Mouse (Mus musculus) layer of hippocampus, postnatal 36 days (tissue): ENCODE measurements around the gene Tgif1. TPM values are rescaled to one million over a fixed set of nuclear protein-coding genes. Genes with fewer than 3 reads are reported as not detected.
A peak's percentile ranks its signal among the peaks of the same experiment; 100 is the strongest.

Experiments used
- DNase-seq, 2 experiments: peaks; one replicate each; pipeline ENCODE4 v3.0.0; 2022
- microRNA-seq, 2 experiments: library from miRNA; unstranded; fragments of <30 nt; microRNA quantifications; one replicate each; pipeline ENCODE4 v1.2.0; 2021
- total RNA-seq, 2 experiments: library from RNA; stranded (reverse); gene quantifications; 2 replicates each; pipeline ENCODE4 v1.2.3; 2021

Gene Tgif1
- total RNA-seq, 2 experiments from 2014 or later, result 1.9 to 2.0 TPM

GRCm38 (mm10) chr17:70802022-70802421 is 51.3 kb downstream of the Tgif1 start:
- no peak for DNase-seq

DNA sequence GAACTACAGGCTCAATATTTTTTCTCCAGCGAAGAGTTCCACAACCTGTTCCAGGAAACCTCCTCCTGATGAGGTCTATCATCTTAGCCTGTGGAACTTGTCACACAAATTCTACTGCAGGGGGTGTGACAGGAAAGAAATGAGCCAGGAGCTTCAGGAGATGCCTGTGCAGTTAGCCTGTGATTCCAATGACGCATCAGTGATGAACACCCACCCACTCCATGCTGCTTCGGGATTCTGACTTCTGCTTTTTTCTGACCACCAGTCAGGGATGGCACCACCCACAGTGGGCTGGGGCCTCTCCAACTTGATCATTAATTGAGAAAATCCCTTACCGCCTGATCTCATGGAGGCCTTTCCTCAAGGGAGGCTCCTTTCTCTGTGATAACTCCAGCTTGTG is 54.1 kb downstream of the Tgif1 start:
- DNase-seq, result peak in 1 of 2 experiments; percentile 19

DNA sequence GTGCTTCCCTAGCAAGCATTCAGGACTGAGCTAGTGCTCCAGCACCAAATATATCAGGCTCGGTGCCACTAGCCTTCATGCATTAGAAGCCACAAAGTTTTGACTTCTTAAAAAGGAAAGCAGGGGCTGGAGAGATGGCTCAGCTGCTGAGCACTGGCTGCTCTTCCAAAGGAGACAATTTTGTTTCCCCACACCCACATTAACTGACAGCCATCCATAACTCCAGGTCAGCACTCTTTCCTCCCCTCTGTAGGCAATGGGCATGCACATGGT is 55.6 kb downstream of the Tgif1 start:
- DNase-seq, result no peak

DNA sequence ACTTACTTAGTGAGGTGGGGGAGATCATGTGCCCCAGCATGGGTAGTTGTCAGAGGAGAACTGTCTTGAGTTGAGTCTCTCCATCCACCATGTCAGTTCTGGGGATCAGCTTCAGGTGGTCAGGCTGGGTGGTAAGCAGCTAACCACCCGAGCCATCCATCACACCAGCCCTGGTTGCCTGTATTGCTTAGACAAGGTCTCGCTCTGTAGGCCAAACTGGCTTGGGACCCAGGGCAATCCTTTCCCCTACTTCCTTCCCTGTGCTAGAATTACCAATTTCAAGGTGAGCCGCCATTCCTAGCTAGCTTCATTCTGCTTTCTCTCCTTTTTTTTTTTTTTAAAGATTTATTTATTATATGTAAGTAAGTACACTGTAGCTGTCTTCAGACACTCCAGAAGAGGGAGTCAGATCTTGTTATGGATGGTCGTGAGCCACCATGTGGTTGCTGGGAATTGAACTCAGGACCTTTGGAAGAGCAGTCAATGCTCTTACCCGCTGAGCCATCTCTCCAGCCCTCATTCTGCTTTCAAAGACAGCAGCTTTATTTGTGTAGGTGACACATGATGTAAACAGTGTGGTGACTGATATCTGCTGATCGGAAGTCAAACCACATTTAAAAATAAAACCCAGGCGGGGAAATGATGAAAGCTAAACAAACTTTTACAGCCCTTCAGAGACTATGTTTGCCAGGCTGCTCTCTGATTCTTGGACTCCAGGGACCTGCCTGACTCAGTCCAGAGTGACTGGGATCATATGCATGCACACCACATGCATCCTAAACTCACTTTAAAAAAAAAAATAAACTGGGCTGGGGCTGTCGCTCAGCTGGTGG is 56.2 kb downstream of the Tgif1 start:
- DNase-seq, result no peak

DNA sequence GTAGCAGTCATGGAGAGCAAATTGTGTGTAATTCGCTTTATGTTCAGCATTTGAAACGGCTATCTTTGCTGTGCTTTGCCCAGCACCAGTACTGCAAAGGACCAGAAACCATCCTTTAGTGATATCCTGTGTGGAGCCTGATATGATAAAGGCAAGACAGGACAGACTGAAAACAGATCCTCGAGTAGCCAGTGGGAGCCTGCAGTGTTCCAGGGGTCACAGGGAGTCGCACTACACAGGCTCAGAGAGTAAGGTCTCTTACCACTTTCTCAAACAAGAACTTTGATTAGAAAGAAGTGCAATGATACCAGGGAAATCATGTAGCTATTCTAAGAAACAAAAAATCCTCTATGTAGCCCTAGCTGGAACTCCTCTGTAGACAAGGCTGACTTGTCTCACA is 58.1 kb downstream of the Tgif1 start:
- no peak for DNase-seq

- no peak for DNase-seq
Observed at GRCm38 (mm10) chr17:70794722-70795121, 58.6 kb downstream of the Tgif1 start.

GRCm38 (mm10) chr17:70794291-70794690 is 59.1 kb downstream of the Tgif1 start:
- peak; percentile 42 to 45 for DNase-seq

Small RNA genes lying within 50 kb of the gene (microRNA-seq; reads per million reads assigned to microRNA genes)
- gene Mir1195, result 0 reads per million in 2 experiments

Other genes with a start within 250 kb of the Tgif1 start
- 1 to 10 TPM; 1.5 to 1.7 TPM for gene Myom1, start 149.1 kb upstream of the Tgif1 start, total RNA-seq
- 10 to 100 TPM; 38.0 to 48.0 TPM for gene Myl12a, start 149.3 kb upstream of the Tgif1 start, total RNA-seq